Mouse (Mus musculus) heart, postnatal 10 days (tissue): ENCODE results near the gene Col6a6. TPM values are rescaled to one million over a fixed set of nuclear protein-coding genes. Genes with fewer than 3 reads are reported as not detected.
"Not testable (repeated sequence)": the region's sequence is repeated elsewhere in the genome, so short reads cannot be mapped to it uniquely, and the experiment has no call there.

ENCODE experiments used
- DNase-seq, 2 experiments: peaks; one replicate each; pipeline ENCODE4 v3.0.0; 2021
- intact Hi-C: fragments of 180-260 bp; cut with DNase I; formaldehyde crosslinking; loops from one replicate; pipeline ENCODE4 v1.15.1; 2025
- total RNA-seq, 2 experiments: library from RNA; stranded (reverse); gene quantifications; 2 replicates each; pipeline ENCODE4 v1.2.3; 2021

The Col6a6 gene
- 10 to 100 TPM; 16.7 to 20.5 TPM for total RNA-seq

- peak; percentile 30 to 36 for DNase-seq
- intact Hi-C loops, result no loop called here
Measured at GRCm38 (mm10) chr9:105827791-105828385, at the start of gene Col6a6. Gene Col6a6 (minus strand): TSS chr9:105828160.

GRCm38 (mm10) chr9:105876124-105876523 lies 48.2 kb upstream of the Col6a6 start:
- no peak for DNase-seq
- intact Hi-C loops, result no loop called here

- peak; percentile 43 to 57 for DNase-seq
- intact Hi-C loops, result no loop called here
Measured at GRCm38 (mm10) chr9:105871643-105872042, 43.7 kb upstream of the Col6a6 start.

- intact Hi-C loops, result loop anchor here (1.0 to 10.0 kb wide), 4 partner anchors 164 to 417 kb away; no protein-coding TSS in a partner anchor
Measured at GRCm38 (mm10) chr9:105857773-105858172, 29.8 kb upstream of the Col6a6 start.

GRCm38 (mm10) chr9:105852778-105853065 lies 24.8 kb upstream of the Col6a6 start:
- intact Hi-C loops, result loop anchor here (2.0 to 10.0 kb wide), 2 partner anchors 18 to 422 kb away; no protein-coding TSS in a partner anchor

More at GRCm38 (mm10) chr9:105857773-105858172, 29.8 kb upstream of the Col6a6 start:
- peak; percentile 77 to 86 for DNase-seq

GRCm38 (mm10) chr9:105852015-105852777 lies 24.2 kb upstream of the Col6a6 start:
- peak in 1 of 2 experiments; percentile 43 for DNase-seq
- intact Hi-C loops, result loop anchor here (2.0 to 10.0 kb wide), 2 partner anchors 17 to 423 kb away; no protein-coding TSS in a partner anchor

More at GRCm38 (mm10) chr9:105852778-105853065, 24.8 kb upstream of the Col6a6 start:
- no peak for DNase-seq

- DNase-seq, result no peak
- intact Hi-C loops, result loop anchor here (10.0 kb wide), 1 partner anchor 424 kb away; no protein-coding TSS in a partner anchor
Measured at GRCm38 (mm10) chr9:105851011-105851410, 23.1 kb upstream of the Col6a6 start.

- intact Hi-C loops, result no loop called here
- no peak for DNase-seq
Measured at GRCm38 (mm10) chr9:105848396-105848795, 20.4 kb upstream of the Col6a6 start.

GRCm38 (mm10) chr9:105847261-105847660 lies 19.3 kb upstream of the Col6a6 start:
- DNase-seq, result peak; percentile 25 to 38
- intact Hi-C loops, result no loop called here

GRCm38 (mm10) chr9:105841386-105841785 lies 13.4 kb upstream of the Col6a6 start:
- intact Hi-C loops, DNase-seq: not testable (repeated sequence)

- intact Hi-C loops, result no loop called here
- no peak for DNase-seq
Measured at GRCm38 (mm10) chr9:105839147-105839515, 11.2 kb upstream of the Col6a6 start.

GRCm38 (mm10) chr9:105838396-105839146 lies 10.6 kb upstream of the Col6a6 start:
- intact Hi-C loops, result no loop called here
- DNase-seq, result no peak

- intact Hi-C loops, result loop anchor here (2.0 kb wide), 1 partner anchor 17 kb away; no protein-coding TSS in a partner anchor
Measured at GRCm38 (mm10) chr9:105835587-105835986, 7.6 kb upstream of the Col6a6 start.

GRCm38 (mm10) chr9:105834799-105835198 lies 6.8 kb upstream of the Col6a6 start:
- DNase-seq, result no peak
- intact Hi-C loops, result loop anchor here (2.0 kb wide), 1 partner anchor 18 kb away; no protein-coding TSS in a partner anchor

More at GRCm38 (mm10) chr9:105835587-105835986, 7.6 kb upstream of the Col6a6 start:
- DNase-seq, result peak; percentile 46 to 65

GRCm38 (mm10) chr9:105831291-105831690 lies 3.3 kb upstream of the Col6a6 start:
- intact Hi-C loops, result no loop called here
- no peak for DNase-seq

GRCm38 (mm10) chr9:105827076-105827647 lies 798 bp downstream of the Col6a6 start:
- intact Hi-C loops, result no loop called here
- peak; percentile 71 to 76 for DNase-seq

GRCm38 (mm10) chr9:105820711-105821110 lies 7.2 kb downstream of the Col6a6 start:
- intact Hi-C loops, result no loop called here
- DNase-seq, result no peak

GRCm38 (mm10) chr9:105819155-105819709 lies 8.7 kb downstream of the Col6a6 start:
- DNase-seq, result no peak
- intact Hi-C loops, result no loop called here

GRCm38 (mm10) chr9:105814436-105814835 lies 13.5 kb downstream of the Col6a6 start:
- no peak for DNase-seq
- intact Hi-C loops, result no loop called here

GRCm38 (mm10) chr9:105811458-105811857 lies 16.5 kb downstream of the Col6a6 start:
- intact Hi-C loops, result no loop called here
- peak in 1 of 2 experiments; percentile 31 for DNase-seq
